Mouse (Mus musculus): ENCODE results near the gene Ltbp4.

- TF ChIP-seq POLR2A (IDR thresholded peaks at IDR 0.05; ENCODE audit: borderline replicate concordance, extremely low read depth, insufficient read depth, insufficient read length, poor library complexity, severe bottlenecking) (no peak), CTCF (IDR thresholded peaks at IDR 0.05; ENCODE audit: borderline replicate concordance, extremely low read depth, insufficient read depth, insufficient read length) (no peak)
Measured at GRCm38 (mm10) chr7:27328161-27328560, 9.3 kb downstream of the Ltbp4 start.

Data from brain, embryonic 14.5 days (tissue).